Mouse (Mus musculus): ENCODE results near the gene Slc25a19. TPM values are rescaled to one million over a fixed set of nuclear protein-coding genes. Genes with fewer than 3 reads are reported as not detected.

The Slc25a19 gene
- total RNA-seq, 2 experiments from 2014 or later, result 42.2 to 43.0 TPM

DNA sequence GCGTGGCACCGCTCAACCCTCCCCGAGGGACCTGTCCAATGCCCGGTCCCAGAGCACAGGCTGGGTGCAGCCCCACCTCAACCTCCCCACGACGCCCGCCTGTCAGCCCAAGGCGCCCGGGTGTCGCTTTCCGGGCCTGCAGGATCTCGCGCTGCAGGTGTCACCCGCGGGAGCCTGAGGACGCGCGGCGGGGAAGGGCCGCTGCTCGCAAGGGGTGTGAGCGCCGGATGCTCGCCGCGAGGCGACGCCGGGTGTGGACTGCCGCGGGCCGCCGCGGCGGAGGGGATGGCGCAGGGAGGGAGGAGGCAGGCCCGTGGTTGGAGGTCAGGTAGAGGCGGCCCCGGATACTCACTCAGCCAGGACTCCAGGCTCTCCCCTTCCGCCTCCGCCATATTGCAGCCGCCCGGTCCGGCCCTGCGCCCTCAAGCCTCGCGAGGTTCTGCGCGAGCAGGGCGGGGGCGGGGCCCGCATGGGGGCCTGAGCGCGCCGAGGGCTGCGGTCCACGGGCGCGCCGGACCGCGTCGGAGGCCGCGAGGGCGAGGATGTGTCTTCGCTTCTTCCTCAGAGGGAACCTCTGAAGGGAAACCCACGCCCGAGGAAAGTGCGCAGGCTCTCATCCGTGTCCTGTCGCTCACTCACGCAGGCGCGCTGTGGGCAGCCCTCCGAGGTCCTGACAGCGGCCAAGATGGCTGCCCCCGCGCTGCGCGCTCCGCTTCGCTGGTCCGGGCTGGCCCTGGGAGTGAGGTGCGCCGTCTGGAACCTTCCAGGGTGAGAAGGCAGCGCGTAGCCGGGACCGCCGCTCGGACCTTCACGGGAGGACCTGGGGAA, 24.4 kb downstream of the Slc25a19 start, which contains the start of the genes Mrps7 and Gga3:
TSS of gene Mrps7 (plus strand) at position 450 of the 828 bp plus-strand sequence.
TSS of gene Gga3 (minus strand) at position 576 of the 828 bp plus-strand sequence.
- intact Hi-C loops (cut with DNase I), result loop anchor here (5.0 kb wide), 1 partner anchor 121 kb away; no protein-coding TSS in a partner anchor
- peak; percentile 97 for DNase-seq

DNA sequence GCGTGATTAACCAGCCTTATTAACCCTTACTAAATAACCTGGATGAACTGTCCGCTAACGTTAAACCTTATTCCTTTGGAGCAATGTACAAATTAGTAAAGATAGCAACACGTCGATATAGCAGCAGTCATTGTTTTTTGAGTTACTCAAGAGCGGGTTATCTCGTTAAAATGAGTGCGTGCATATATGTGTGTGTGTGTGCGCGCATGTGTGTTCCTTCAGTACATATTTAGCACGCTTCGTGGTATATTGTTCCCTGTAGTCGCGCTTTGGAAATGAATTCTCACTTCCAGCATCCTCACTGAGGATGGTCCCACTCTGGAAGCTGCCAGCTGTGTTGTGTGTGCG, 25.0 kb downstream of the Slc25a19 start:
- no peak for DNase-seq
- intact Hi-C loops (cut with DNase I), result loop anchor here (5.0 kb wide), 1 partner anchor 121 kb away; no protein-coding TSS in a partner anchor

DNA sequence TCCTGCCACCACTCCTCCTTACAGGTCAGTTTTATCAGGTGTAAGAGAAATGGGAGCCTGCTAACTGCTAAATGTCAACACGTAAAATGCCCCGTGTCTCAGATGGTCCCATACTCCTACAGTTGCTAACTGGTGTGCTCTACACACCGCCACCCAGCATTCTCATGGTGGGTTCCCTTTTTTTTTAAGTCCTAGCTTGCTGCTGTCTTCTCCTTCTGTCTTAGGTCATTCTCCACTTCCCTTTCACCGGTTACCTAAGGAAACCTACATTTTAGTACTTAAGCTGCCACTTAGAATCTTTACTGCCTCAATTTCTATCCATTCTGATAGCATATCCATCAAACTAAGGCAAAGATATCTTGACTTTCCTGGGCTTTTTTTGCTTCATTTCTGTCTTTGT, 26.9 kb downstream of the Slc25a19 start:
- DNase-seq, result no peak
- intact Hi-C loops (cut with DNase I), result loop anchor here (5.0 kb wide), 1 partner anchor 119 kb away; no protein-coding TSS in a partner anchor

DNA sequence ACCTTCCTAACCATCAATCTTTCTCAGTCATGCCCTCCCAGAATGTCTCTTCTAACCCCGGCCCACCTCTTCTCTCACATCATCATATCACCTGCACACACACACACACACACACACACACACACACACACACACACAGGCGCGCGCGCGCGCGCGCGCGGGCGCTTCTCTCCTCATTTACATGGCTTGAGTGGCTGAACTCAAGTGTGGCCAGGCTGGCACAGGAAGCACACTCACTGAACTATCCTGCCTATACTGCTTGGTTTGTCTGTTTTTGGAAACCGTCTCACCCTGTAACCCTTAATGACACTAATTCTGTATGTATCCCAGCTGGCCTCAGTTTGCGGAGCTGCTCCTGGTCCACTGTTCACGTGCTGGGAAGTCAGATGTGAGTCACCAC, 27.4 kb downstream of the Slc25a19 start:
- intact Hi-C loops (cut with DNase I), result loop anchor here (5.0 kb wide), 1 partner anchor 118 kb away; no protein-coding TSS in a partner anchor
- DNase-seq, result no peak

DNA sequence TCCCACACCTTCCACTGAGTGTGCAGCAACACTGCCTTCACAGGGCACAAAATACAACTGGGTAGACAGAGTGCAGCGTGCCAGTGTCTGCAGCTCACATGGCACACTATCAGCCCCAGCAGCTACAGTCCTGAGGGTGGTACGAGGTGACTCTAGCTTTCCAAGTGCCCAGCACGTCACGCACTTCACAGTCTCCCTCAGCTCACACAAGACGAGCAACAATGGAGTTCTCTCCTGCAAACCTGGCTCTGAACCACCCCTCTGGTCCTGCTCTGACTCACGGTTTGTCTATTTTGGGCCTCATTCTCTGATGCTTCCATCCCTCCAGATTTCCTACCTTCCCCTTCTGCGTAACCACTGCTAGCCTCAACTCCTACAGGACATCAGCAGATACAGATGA, 28.4 kb downstream of the Slc25a19 start:
- intact Hi-C loops (cut with DNase I), result loop anchor here (5.0 kb wide), 1 partner anchor 117 kb away; no protein-coding TSS in a partner anchor
- no peak for DNase-seq

DNA sequence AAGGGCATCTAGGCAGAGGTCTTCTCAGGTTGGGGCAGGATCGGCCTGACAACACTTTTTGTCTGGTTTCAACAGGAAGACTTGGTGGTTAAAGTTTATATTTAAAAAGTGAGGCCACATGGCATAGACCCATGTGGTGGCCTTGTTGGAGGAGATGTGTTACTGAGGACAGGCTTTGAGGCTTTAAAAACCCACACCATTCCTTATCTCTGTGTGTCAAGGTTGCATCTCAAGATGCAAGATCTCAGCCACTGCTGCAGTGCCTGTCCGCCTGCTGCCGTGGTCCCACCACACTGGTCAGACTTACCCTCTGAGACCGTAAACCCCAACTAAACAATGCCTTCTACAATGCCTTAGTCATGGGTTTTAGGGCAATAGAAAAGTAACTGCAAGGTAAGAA, 29.8 kb downstream of the Slc25a19 start:
- no peak for DNase-seq
- intact Hi-C loops (cut with DNase I), result no loop called here

DNA sequence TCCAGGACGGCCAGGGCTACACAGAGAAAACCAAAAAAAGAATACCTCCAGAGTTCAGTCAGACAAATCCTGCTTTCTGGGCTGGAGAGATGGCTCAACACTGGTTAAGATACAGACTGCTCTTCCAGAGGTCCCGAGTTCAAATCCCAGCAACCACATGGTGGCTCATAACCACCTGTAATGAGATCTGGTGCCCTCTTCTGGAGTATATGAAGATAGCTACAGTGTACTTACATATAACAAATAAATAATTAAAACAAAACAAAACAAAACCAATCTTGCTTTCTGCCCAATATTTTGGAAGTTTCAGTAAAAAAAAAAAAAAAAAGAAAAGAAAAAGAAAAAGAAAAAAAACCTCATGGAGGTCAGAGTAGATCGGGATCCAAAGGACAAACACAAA, 32.9 kb downstream of the Slc25a19 start:
- DNase-seq, result no peak
- intact Hi-C loops (cut with DNase I), result no loop called here

DNA sequence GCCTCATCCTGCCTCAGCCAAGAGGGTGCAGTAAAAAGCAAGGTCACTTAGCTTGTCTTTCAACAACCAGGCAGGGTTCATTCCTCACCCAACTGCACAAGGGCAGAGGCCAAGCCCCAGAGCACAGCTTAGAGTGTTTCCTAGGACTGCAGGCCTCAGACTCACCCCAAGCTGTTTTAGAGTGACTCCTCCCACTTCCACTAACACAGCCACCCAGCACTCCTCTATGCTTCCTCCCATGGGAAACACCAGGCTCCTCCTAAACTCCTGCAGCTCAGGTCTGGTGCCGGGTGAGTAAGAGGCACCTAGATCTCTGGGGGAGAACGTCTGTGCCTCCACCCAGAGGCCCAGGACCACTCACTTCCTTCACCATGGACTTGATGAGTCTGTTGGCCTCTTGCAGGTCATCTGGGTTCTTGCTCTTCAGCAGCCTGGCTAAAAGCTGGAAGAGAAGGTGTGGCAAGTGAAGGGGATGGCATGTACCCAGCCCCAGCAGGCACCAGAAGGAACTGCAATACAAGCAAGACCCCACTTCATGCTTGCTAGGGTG, 37.5 kb downstream of the Slc25a19 start:
- no peak for DNase-seq
- intact Hi-C loops (cut with DNase I), result no loop called here

DNA sequence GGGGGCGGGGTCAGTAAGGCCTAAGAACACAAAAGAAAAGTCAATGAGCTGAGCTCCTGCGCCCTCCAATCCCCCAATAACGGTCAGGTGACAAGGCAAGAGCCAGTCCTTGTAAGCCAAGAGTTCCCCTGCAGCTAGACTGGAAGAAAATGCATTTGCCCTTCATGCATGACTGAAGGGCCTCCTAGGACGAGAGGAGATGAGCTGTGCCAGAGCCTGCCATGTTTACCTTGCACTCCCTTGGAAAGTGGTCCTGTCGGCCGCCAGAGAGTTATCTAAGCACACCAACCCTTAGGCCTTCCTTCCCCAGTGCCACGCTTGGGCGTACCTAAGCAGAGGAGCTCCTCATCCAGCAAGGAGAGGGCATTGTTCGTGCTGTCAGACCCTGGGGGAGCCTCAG, 40.1 kb downstream of the Slc25a19 start:
- intact Hi-C loops (cut with DNase I), result no loop called here
- DNase-seq, result no peak

DNA sequence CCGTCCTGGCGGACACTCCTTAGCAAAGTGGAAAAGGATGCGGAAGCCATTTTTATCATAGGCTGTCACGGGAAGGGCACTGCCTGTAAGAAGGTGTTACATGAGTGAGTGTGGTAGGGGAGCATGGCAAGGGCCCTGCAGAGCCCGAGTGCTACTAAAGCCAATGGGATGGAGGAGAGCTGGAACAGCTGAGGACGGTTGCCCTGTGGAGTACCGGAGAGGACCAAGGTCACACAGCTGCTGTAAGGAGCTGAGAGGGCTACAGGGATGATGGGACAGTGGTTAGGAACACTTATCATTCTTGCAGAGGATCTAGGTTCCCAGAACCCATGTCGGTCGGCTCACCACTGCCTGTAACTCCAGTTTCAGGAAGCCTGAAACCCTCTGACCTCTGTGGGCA, 41.7 kb downstream of the Slc25a19 start:
- intact Hi-C loops (cut with DNase I), result no loop called here
- DNase-seq, result no peak

DNA sequence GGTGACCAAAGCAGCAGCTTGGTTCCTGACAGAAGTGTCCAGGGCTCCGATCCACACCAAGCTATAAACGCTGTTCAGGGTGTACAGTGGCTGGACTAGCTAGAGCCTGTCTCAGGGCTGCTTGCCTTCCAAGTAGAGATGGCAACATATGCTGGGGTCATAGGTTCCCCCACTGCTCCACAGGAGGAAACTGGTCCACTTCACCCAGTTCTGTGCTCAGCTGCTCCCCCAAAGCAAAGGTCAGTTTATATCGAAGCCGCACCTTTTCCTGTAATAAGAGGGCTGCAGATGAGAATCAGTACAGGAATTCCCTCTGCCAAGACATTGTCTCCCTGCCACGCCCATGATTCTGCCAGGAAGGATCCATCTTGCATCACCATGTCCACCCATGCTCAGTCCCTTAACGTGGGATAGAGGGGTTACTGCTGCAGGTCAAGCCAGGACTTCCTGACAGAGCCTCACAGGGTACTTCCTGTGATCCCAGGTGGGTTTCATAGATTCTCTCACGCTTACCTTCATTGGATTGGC, 42.5 kb downstream of the Slc25a19 start:
- DNase-seq, result no peak

DNA sequence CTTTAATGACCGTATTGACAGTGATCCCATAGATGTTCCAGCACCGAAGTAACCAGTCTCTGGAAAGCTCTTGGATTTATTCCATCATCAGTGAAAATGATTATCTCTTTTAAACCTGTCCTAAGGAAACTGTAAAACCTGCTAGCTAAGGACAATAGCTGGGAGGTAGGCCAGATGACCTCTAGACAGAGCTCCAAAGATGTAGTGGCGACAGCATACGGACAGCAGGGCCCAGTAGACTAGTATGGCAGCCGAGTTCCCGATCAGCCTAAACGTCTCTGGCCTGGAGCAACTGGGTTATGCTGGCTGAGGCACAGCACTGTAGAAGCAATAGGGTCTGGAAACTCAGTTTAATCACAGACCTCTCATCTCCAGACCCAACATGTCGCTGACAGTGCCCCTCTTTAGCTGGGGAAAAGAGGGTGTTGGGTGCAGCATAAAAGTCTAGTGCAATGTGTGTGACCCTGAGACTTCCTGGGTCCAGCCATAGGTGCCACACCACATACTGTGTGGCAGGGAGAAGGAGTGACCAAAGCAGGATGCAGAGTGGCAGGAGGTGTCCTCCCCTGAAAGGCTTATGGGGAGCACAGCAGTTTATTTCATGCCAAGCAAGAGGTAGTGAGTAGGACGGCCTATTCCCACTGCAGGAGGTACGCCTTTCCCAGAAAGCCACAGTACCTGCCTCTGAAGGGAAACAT, 43.6 kb downstream of the Slc25a19 start:
- intact Hi-C loops (cut with DNase I), result no loop called here
- DNase-seq, result no peak

More for the DNA sequence above, 42.5 kb downstream of the Slc25a19 start:
- intact Hi-C loops (cut with DNase I), result no loop called here

DNA sequence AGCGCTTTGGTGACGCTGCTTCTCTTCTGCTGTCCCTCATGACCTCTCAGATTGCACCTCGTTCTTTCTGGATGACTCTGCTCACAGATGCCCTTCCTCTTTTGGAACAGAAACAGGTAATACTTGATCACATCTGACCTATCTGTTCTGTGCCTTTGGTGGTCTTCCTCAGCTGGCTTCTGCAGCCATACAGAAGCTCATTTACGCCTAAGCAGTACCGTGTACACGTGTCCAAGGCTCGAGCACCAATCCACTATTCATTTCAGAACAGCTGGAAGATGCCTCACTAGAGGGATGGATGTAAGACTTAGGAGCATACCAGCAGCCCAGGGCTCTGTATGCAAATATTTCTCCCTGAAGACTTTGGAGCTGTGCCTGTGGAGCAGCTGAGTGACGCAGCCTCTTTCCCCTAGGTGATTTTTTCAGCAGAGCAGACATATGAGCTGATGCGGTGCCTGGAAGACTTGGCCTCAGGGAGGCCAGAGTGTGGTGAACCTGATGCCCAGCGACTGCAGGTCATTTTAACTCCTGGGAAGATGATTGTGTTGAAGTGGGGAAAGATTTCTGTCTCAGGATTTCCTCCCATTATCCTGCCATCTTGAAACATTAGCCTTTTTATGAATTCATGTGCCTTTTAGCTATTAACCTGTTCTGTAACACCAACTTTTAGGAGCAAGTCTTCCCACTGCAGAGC, 45.0 kb downstream of the Slc25a19 start:
- intact Hi-C loops (cut with DNase I), result no loop called here

DNA sequence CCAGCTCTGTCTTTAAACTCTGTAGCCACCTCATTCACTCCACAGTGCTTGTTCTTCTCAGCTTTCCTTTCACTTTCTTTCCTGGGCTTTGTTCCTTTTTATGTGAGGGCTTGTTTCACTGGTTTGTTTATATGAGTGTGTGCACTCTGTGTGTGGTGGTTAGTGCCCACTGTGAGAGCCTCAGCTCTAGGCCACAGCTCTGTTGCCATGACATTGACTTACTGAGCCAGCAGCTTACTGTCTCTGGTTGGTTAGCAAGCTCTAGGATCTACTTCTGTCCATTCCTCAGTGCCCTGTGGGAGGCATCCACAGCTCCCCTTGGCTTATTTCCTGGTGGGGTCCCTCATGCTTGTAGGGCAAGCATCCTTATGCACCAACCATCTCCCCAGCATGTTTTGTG, 49.0 kb downstream of the Slc25a19 start:
- intact Hi-C loops (cut with DNase I), result no loop called here
- no peak for DNase-seq

More for the DNA sequence above, 45.0 kb downstream of the Slc25a19 start:
- DNase-seq, result no peak

DNA sequence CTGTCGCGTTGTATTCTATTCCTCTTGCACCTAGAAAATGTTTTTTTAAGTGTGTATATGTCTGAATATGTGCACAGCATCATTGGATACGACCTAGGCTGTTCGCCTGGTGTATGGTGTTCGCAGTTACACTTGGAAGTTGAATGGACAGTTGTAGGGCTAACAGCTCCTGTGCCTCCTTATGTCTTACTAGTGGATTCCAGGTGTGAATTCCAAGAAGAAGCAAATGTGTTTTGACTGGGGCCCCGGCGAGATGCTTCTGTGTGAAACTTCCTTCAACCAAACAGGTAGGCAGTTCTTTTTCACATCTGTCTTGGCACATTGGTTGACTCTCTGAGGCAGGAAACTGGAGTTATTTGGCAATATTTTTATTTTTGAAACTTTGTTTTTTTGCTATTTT, 63.1 kb downstream of the Slc25a19 start:
- intact Hi-C loops (cut with DNase I), result no loop called here
- DNase-seq, result no peak

Other genes starting within 250 kb of the Slc25a19 start
- 1 to 10 TPM; 8.7 to 9.9 TPM for gene Cdr2l, start 246.4 kb downstream of the Slc25a19 start, total RNA-seq (2021)
- 100 to 1,000 TPM; 128 to 140 TPM for gene Mrpl58, start 224.5 kb downstream of the Slc25a19 start, total RNA-seq (2021)
- gene Atp5h, start 208.3 kb downstream of the Slc25a19 start, total RNA-seq (2021), result 1,000 to 10,000 TPM; 2,066 to 2,137 TPM
- gene Kctd2, start 208.2 kb downstream of the Slc25a19 start, total RNA-seq (2021), result 10 to 100 TPM; 22.2 to 25.2 TPM
- gene Trim80, start 187.8 kb downstream of the Slc25a19 start, total RNA-seq (2021), result under 1 TPM in 1 of 2 experiments, not detected in 1; 0.29 TPM
- 1 to 10 TPM in 1 of 2 experiments, not detected in 1; 5.1 TPM for gene Slc16a5, start 165.8 kb downstream of the Slc25a19 start, total RNA-seq (2021)
- gene Armc7, start 152.6 kb downstream of the Slc25a19 start, total RNA-seq (2021), result 1 to 10 TPM; 1.3 to 1.7 TPM
- gene Nt5c, start 136.4 kb downstream of the Slc25a19 start, total RNA-seq (2021), result 10 to 100 TPM; 15.2 to 17.3 TPM
- gene Jpt1, start 113.9 kb downstream of the Slc25a19 start, total RNA-seq (2021), result 100 to 1,000 TPM; 159 to 196 TPM
- gene Sumo2, start 92.0 kb downstream of the Slc25a19 start, total RNA-seq (2021), result 100 to 1,000 TPM; 165 to 189 TPM
- gene Nup85, start 63.9 kb downstream of the Slc25a19 start, total RNA-seq (2021), result 10 to 100 TPM; 20.9 to 22.3 TPM
- gene Mrps7, start 24.4 kb downstream of the Slc25a19 start, total RNA-seq (2021), result 10 to 100 TPM; 67.0 to 69.9 TPM
- gene Gga3, start 24.2 kb downstream of the Slc25a19 start, total RNA-seq (2021), result 10 to 100 TPM; 17.8 to 19.0 TPM
- 10 to 100 TPM; 41.0 to 46.6 TPM for gene Mif4gd, start 15.3 kb downstream of the Slc25a19 start, total RNA-seq (2021)
- gene Grb2, start 80.3 kb upstream of the Slc25a19 start, total RNA-seq (2021), result 100 to 1,000 TPM; 113 to 120 TPM
- 100 to 1,000 TPM; 103 to 111 TPM for gene Tmem94, start 137.1 kb upstream of the Slc25a19 start, total RNA-seq (2021)
- 10 to 100 TPM; 54.0 to 54.9 TPM for gene Caskin2, start 185.3 kb upstream of the Slc25a19 start, total RNA-seq (2021)
- gene Tsen54, start 186.4 kb upstream of the Slc25a19 start, total RNA-seq (2021), result 10 to 100 TPM in 1 of 2 experiments, 1 to 10 TPM in 1; 8.7 to 12.1 TPM
- 10 to 100 TPM; 15.0 to 18.2 TPM for gene Llgl2, start 195.8 kb upstream of the Slc25a19 start, total RNA-seq (2021)
- gene Myo15b, start 230.1 kb upstream of the Slc25a19 start, total RNA-seq (2021), result under 1 TPM; 0.07 to 0.14 TPM

All from heart, postnatal 14 days (tissue).